Comparison of ENCODE assay signal across 1 mouse cellular context in the genomic region with DNA sequence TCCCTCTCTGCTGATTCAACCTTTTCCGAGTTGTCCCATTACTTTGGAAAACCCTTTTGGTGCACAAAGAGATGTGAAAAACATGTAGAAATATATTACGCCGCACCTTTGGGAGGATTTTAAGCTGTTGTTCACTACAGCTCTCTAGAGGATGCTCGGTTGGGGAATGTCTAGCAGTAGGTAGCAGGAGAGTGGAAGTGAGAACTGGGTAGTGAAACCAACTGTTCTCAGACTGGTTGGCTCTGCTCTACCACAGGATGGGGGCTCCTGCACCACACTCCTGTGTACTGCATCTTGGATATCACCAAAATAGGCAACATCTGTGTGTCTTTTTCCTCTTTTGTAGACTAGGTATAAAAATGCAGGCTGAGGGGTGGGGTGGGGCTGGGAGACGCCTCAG.
TF ChIP-seq lines count a peak whose summit lies in the region.

No protein-coding gene starts in this region.

TF ChIP-seq in CH12.LX, 34 proteins besides CTCF, POLR2A, EP300 and RAD21 (continued from another document):
- TF ChIP-seq JUN (IDR thresholded peaks at IDR 0.05; ENCODE audit: insufficient read depth, low read depth, low read length) (no peak), JUND (conservative IDR thresholded peaks at IDR 0.05; ENCODE audit: low read depth, low read length) (no peak), CHD1 (IDR thresholded peaks at IDR 0.05; ENCODE audit: low read depth, low read length) (no peak), MAX (IDR thresholded peaks at IDR 0.05; ENCODE audit: low read length) (peak; percentile 29; the same call in 1 of the 2 replicates), SIN3A (IDR thresholded peaks at IDR 0.05; ENCODE audit: low read length) (peak; percentile 67), USF2 (conservative IDR thresholded peaks at IDR 0.05; ENCODE audit: low read depth, low read length) (no peak), IRF4 (IDR thresholded peaks at IDR 0.05; ENCODE audit: low read depth, low read length) (peak; percentile 94), SMC3 (IDR thresholded peaks at IDR 0.05; ENCODE audit: low read depth, low read length) (peak; percentile 26), ZC3H11A (IDR thresholded peaks at IDR 0.05; ENCODE audit: low read depth, low read length) (no peak), ZKSCAN1 (IDR thresholded peaks at IDR 0.05; ENCODE audit: borderline replicate concordance, low read depth, low read length) (no peak), ELF1 (IDR thresholded peaks at IDR 0.05; ENCODE audit: low read depth, low read length) (no peak), E2F4 (IDR thresholded peaks at IDR 0.05; ENCODE audit: insufficient replicate concordance, low read depth, low read length) (no peak), ZNF384 (IDR thresholded peaks at IDR 0.05; ENCODE audit: low read depth, low read length) (no peak), NELFE (IDR thresholded peaks at IDR 0.05; ENCODE audit: low read depth, low read length) (no peak), KAT2A (IDR thresholded peaks at IDR 0.05; ENCODE audit: insufficient replicate concordance, low read length) (0 out of 2 replicates have a peak, but pooled peaks have one; percentile 27), TCF12 (IDR thresholded peaks at IDR 0.05; ENCODE audit: low read depth, low read length) (no peak; the same call in 1 of the 2 replicates), RCOR1 (conservative IDR thresholded peaks at IDR 0.05; ENCODE audit: low read depth, low read length) (peak; percentile 71; the same call in 1 of the 2 replicates), POLR2AphosphoS2 (IDR thresholded peaks at IDR 0.05; ENCODE audit: low read depth, low read length) (no peak), MEF2A (IDR thresholded peaks at IDR 0.05; ENCODE audit: borderline replicate concordance, low read depth, low read length) (peak; percentile 71), MXI1 (IDR thresholded peaks at IDR 0.05; ENCODE audit: low read depth, low read length) (peak; percentile 58; the same call in 1 of the 2 replicates), BHLHE40 (IDR thresholded peaks at IDR 0.05; ENCODE audit: low read depth, low read length) (peak; percentile 38; the same call in 1 of the 2 replicates), NRF1 (IDR thresholded peaks at IDR 0.05; ENCODE audit: low read depth, low read length) (no peak)
